Mouse (Mus musculus) erythroblast, adult 5-6 weeks (primary cell): Measurements from ENCODE around the gene C3. TPM values are rescaled to one million over a fixed set of nuclear protein-coding genes. Genes with fewer than 3 reads are reported as not detected.

Experiments used
- ATAC-seq: replicated peaks from 2 replicates; pipeline ENCODE4 v1.8.0; 2016; ENCODE audit warnings: moderate number of reproducible peaks, mild to moderate bottlenecking, moderate TSS enrichment, inconsistent platforms; ENCODE audit not compliant: poor library complexity, low FRiP score, severe bottlenecking
- total RNA-seq, 2 experiments: library from RNA; stranded (forward) in 1 of 2; stranded (reverse) in 1 of 2; fragments of 150-400 nt in 1 of 2; fragments of 200-764, 138-1000 nt in 1 of 2; gene quantifications; 2 replicates each; pipeline versions ENCODE4 v1.2.3 to v1.2.4; 2015 to 2017; ENCODE audit warnings: low replicate concordance in 2 of 2

C3 gene
- total RNA-seq, 2 experiments from 2014 or later, result 158 to 227 TPM

GRCm38 (mm10) chr17:57251431-57251830 is 23.5 kb upstream of the C3 start:
- ATAC-seq, result no peak

- ATAC-seq, result no peak
Measured at GRCm38 (mm10) chr17:57250461-57251160, 22.7 kb upstream of the C3 start.

- peak; percentile 43 for ATAC-seq
Measured at GRCm38 (mm10) chr17:57249186-57250181, 21.5 kb upstream of the C3 start, which contains the start of gene Trip10. Trip10 (plus strand) TSS chr17:57249455.

DNA sequence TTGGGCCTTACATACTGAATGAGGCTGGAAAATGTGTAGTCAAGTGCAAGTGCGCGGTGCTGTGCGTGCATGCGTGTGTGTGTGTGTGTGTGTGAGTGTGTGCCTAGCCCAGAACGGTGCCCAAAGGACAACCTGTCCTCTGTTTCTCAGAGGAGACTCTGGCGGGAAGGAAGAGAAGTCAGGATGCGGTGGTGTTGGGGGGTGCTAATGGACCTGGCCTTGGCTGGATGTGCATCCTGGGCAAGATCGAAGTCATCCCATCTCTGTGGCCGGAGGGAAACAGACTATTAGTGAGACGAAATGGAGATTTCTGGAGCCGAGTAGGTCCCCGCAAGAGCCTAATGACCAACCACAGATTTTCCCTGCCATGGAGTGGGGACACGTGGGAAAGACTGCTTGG is 20.8 kb upstream of the C3 start:
- ATAC-seq, result no peak

GRCm38 (mm10) chr17:57248201-57248699 is 20.3 kb upstream of the C3 start, which contains the start of gene Gpr108:
Gpr108 (minus strand) TSS chr17:57248446.
- ATAC-seq, result peak; percentile 69

DNA sequence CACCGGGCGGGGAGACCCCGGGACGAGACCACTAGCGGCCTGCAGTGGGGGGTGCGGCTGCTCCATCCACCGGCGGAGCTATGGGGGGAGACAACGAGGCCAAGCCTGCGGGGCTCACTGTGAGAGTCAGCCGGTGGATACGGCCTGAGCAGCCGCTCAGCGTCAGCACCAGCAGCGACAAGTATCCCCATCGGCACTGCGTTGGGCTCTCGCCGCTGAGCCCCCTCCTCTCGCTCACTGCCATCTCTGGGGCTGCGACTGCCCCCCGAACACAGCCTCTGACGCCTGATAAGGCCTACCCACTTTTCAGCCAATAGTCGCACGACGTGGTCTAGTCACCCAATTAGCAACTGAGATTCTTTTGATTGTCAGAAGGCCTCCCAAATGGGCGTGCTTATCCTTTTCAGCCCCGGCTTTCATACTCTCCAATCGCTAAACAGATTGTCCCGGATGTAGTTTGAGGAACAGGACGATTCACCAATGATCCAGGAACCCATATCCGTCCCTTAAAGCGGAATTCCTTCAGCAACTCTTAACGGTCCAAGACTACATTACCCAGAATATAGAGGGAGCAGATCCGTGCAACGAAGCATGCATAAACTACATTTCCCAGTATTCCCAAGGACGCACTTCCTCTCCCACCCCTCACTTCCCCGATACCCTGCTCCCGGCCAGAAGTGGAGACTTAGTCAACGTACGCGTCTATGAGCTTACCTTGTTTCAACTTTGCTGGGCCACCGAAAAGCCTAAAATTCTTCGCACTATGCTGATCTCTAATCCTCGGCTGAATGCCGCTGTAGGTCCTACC is 19.7 kb upstream of the C3 start:
- ATAC-seq, result peak; percentile 88

DNA sequence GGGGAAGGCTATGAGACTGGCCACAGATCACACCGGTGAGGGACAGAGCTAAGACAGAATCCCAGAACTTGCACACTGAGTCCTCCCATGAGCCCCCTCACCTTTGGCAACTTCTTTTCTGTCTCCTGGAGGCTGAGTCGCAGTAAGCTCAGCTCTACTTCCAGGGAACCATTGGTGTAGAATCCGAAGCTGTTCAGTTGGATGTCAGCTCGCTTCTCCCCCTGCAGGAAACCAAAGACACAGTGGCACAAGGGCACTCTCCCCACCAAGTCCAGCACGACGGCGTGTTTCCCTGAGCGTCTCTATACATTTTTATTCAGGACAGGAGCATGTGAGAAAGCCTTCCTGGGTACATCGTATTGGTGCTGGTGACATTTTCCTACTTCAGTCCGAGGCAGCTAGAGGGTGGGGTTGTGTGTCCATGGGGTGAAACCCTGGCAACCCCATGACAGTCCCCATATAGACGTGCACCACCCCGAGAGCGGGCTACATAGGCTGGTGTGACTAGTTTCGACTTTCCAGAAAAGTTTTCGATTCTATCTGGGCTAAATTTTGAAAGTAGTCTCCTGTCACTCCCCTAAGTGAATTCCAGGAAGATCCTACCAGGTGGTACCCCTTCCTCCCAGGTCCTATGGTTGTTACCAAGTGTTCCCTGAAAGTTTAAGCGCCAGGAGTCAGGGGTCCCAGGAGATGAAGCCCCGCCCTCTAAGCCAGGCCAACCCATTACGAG is 18.9 kb upstream of the C3 start:
- no peak for ATAC-seq

- ATAC-seq, result no peak
Measured at GRCm38 (mm10) chr17:57245311-57245929, 17.5 kb upstream of the C3 start.

DNA sequence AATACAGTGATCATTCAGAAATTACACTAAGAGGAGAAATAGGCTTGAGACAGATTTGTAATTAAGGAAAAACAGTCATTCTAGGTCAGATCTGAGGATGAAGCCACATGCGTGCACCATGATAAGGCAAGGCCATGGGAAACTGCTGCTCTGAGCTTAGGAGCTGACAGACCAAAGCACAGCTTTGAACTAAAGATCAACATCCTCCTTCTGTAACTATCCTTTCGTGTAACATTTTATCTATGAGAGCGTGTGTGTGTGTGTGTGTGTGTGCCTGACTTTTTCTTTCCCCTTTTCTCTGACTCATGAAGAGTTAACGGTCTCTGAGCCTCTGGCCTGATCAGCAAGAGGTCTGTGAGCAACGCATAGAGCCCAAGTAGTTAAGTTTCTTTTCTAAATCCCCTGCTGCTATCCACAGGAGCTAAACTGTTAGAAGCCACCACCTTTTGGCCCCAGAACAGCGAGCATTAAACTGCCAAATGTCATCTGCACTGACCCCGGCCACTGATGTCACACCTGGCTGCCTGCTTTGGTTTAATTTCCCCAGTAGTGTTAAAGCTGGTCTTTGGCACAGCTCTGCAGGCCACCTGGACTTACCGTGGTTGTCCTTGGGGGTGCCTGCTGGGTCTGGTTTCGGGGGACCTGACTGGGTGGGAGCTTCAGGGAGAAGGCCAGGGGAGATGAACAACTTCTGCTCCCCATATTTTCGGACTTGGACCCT is 15.9 kb upstream of the C3 start:
- no peak for ATAC-seq

- no peak for ATAC-seq
Measured at GRCm38 (mm10) chr17:57237181-57237580, 9.2 kb upstream of the C3 start.

- ATAC-seq, result no peak
Measured at GRCm38 (mm10) chr17:57235803-57236202, 7.9 kb upstream of the C3 start.

DNA sequence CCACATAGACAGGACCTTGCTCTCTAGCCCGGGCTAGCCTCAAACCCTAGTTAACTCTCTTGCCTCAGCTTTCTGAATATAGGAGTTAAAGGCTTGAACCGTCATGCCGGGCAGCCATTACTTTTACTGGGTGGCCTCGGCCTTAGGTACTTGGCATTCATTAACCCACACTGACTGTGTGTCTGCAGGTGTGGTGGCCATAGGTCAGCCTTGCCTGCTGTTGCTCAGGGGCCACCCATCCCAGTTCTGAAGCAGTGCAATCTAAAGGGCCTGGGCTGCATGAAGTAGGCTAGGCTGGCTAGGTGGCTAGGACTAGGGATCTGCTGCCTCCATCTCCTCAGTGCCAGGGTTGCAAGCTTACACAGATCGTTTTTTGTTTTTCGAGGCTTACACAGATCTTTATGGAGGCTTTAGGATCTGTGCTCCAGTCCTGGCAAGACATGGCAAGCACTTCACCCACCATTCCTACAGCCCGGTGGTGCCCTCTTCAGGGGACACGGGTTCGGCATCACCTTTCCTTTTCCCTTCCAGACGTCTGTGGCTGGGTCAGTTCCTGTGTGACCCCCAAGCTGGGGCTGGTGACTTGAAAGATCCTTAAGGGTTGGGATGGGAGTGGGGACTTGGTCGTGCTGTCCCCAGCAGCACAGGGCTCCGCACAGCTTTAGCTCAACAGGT is 6.5 kb upstream of the C3 start:
- no peak; the same call in 1 of the 2 replicates for ATAC-seq

GRCm38 (mm10) chr17:57233038-57233437 is 5.1 kb upstream of the C3 start:
- no peak for ATAC-seq

- no peak for ATAC-seq
Measured at GRCm38 (mm10) chr17:57232200-57232599, 4.3 kb upstream of the C3 start.

DNA sequence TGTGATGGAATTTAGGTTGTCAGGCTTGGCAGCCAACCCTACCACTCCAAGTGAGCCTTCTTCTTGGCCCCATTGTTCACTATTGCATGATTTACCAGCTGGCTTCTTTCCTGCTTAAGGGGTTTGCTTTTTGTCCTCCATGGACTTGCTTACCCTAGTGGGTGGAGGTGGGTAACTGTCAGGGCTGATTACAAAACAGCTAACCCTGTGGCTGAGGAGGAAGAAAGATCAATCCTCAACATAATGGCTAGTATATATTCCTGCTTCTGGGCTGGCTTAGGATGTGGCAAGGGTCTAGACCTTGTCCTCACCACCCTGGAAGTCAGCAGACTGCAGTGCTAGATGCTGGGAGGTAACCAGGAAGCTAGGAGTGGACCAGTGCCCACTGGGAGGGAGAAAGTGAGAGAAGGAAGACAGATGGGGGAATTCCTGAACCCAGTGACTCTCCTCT is 3.4 kb upstream of the C3 start:
- no peak for ATAC-seq

DNA sequence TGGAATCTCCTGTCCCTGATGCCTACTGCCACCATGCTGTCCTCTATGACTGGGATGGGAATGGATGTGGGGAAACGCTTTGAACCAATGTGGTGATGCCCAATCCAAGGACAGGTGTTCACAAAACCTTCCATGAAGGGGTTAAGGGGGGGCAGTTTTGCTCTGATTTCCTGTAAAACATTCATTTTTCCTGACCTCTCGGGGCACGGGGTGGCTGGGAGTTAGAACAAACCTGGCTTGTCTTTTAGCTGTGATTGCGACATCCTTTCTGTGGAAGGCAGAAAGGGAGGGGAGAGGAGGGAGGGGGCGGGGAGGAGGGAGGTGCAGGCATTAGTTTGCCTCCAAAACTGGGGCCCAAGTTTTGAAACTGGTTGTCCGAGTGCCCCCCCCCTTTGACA is 2.8 kb upstream of the C3 start:
- no peak for ATAC-seq
